Mouse (Mus musculus) cerebellum, adult 11-12 months (tissue): ENCODE measurements around the gene Tk2.
"Not testable (repeated sequence)": the region's sequence is repeated elsewhere in the genome, so short reads cannot be mapped to it uniquely, and the experiment has no call there.

Source experiments
- DNase-seq: peaks from one replicate; pipeline ENCODE4 v3.0.0; 2022

Tk2 gene

GRCm38 (mm10) chr8:104248276-104248675, at the start of gene Tk2:
Gene Tk2 (minus strand): TSS chr8:104248558.
- DNase-seq, result peak; percentile 61

DNA sequence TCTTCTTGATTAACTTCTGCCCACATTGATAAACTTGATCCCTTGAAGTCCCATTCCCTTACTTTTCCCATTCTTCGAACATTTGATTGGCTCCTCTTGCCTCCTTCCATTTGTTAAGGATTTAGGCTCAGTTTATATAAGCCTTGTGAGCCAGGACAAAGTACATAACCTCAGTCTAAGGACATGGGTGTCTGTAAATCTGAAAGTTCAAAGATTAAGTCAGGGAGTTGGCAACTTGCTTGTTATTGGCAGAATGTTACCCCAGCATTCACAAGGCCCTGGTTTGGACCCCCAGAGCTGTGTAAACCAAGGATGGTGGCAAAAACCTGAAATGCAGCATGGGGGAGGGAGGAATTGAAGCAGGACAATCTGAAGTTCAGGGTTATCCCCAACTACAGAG, 46.0 kb upstream of the Tk2 start:
- DNase-seq, result no peak

DNA sequence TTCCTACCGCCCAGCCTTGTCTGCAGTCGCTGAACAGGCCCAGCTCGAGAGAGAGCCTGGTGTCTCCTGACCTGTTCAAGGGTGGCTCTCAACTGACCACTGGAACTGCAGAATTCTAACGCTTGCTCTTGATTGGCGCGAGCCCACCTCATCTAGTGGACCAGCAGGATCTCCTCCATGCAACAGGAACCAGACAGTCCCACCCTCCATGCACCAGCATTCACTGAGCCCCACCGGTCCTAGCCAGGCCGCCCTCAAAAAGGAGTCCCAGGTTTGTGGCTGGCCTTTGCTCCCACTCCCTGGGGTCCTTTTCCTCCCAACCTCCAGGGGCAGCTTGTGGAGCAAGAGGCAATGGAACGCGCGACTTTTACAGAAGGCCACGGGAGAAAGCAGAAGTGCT, 44.7 kb upstream of the Tk2 start, which contains the start of gene Cmtm2a:
Gene Cmtm2a, minus strand, starts transcription at position 101 of the 400 bp plus-strand sequence.
- not testable (repeated sequence) for DNase-seq

DNA sequence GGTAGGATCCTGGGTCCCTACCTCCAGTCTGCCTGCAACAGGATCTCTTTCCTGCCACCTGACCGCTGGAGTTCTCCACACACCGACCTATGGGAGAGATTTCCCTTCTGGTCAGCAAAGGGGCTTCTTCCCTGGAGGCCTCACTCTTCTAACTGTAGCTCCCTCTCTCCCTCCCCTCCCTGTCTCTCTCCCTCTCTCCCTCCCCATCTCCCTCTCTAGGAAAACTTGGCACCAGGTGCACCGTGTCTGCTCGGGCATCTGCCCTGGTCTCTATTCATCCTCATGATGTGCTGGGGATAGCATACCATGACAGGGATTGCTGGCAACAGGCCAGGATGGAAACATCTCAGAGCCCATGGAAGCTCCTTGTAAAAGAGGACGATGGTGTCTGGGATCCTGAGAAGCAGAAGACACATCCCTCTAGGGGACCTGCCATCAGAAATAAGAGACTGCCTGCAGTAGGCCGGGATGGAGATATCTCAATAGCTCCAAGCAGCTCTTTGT, 20.6 kb upstream of the Tk2 start:
- no peak for DNase-seq

DNA sequence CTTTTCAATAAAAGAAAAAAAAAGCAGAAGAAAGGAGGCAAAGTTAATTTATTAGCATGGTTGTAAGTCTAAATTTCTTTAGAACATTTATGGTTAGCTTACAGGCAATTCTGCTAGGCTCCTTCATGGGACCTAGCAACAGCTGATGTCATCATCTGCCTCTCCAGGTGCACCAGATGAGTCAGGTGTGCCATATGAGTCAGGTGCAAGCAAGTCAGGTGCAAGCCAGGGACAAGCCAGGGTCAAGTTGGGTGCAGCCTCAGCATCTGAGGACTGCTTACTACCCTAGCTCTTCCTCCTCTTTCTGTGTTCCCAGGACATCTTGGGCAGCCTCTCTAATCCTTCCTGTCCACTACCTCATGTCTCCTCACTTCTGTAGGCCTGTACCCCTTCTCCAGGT, 20.0 kb upstream of the Tk2 start:
- no peak for DNase-seq

- not testable (repeated sequence) for DNase-seq
Observed at GRCm38 (mm10) chr8:104264271-104264935, 16.0 kb upstream of the Tk2 start.

DNA sequence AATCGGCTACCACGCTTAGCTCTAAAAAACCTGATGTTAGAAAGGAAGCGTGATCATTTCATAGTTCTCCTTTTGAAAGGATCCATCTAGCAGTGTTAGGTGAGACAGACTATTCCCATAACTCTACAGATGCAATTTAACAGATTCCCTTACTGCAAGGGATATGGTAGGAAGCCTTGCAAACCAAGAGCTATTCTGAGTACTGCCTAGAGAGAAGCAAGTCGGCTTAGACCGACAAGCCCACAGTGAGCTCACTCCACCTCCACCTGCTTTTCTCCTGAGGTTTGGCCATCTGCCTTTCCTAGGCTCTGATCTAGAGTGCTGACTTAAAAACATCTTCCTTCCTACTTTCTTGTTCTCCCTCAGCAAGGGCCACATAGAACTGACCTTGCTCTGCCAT, 13.4 kb upstream of the Tk2 start:
- DNase-seq, result not testable (repeated sequence)

GRCm38 (mm10) chr8:104253016-104253415, 4.7 kb upstream of the Tk2 start:
- DNase-seq, result no peak

- no peak for DNase-seq
Observed at GRCm38 (mm10) chr8:104251461-104251860, 3.1 kb upstream of the Tk2 start.

- DNase-seq, result peak; percentile 77
Observed at GRCm38 (mm10) chr8:104250439-104251367, 2.3 kb upstream of the Tk2 start, which contains the start of gene Cklf. Gene Cklf (plus strand): TSS chr8:104250861.

DNA sequence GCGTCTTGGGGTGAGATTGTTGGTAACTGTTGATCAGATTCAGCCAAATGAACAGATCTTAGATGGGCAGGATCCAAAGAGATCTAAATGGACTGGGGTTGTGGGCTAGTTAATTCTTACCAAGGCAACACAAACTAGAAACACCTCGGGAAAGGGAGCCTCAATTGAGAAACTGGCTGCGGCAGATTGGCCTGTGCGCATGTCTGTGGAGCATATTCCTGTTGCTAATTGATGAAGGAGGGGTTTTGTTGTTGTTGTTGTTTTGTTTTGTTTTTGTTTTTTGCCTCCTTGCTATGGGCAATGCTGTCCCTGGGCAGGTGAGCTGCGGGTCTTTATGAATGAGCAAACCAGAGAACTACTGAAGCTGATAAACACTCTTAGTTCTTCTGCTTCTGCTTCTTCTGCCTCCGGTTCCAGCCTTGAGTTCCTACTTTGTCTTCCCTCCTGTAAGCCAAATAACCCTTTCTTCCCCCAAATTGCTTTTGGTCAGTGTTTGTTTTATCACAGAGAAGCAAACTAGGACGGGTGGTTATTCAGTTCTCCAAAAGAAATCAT, 1.2 kb upstream of the Tk2 start:
- no peak for DNase-seq

DNA sequence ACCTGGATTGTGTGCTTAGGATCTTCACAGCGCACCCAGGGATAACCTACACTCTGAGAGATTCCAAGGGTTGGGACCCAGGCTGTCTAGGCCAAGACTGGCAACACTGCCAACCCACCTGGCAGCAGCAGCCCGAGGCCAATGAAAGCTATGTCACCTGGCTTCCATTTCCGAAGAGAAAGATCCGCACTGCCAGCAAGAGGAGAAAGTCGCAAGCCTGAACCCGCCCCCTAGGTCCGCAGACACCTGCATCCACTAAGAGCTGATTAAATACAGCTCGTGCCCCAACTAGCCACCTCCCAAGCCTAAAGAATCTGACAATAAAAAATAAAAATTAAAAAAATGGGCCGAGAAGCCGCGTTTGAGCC, 466 bp downstream of the Tk2 start:
- peak; percentile 49 for DNase-seq

DNA sequence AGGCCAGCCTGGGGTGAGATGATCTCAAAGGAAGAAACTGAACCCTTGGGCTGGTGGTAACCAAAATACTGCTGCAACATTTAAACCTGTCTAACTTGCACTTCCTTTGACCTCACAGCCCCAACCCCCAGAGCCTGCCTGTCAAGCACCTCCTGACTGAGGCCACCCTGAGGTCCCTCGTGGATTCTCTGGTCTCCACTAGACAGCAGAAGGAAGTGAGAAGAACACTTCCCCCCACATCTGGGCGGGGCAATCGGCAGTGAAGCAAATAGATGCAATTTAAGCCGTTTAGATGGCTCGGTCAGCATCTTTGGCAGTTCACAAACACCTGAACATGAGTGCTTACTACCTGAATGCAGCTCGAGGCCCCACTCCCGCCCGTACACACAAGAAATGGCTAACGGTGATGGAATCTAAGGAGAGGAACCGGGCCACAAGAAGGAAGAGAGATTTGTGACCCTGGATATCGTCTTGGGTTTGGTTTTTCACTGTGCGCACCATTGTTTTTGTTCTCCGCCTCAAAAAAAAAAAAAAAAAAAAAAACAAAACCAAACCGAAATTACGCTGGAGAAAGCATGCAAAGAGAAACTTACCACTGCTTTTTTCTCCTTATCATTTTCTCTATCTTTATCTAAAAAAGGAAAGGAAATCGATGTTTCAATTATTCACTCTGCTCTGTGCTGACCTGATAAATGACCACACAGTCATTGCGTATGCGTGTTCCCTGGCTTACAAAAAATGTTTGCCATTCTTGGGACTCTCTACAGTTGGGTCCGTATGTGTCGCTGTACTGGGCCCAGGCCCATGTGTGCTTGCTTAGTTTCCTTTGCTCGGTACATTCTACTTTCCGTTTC, 1.1 kb downstream of the Tk2 start:
- DNase-seq, result no peak

DNA sequence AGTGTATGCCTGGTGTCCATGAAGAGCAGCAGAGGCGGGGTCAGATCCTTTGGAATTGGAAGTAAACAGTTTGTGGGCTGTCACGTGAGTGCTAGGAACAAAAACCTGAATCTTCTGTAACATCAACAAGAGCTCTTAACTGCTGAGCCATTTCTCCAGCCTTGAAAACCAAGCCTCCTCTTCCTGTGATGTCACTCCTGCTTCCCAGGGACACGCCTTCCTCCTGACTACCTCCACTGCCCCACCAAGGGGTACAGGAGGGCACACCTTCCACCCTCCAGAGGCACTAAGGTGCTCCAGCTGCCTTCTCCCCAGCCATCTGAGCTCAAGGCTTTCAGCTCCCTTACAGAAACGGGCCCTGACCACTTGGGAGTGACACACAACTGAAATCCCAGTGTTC, 1.7 kb downstream of the Tk2 start:
- no peak for DNase-seq

DNA sequence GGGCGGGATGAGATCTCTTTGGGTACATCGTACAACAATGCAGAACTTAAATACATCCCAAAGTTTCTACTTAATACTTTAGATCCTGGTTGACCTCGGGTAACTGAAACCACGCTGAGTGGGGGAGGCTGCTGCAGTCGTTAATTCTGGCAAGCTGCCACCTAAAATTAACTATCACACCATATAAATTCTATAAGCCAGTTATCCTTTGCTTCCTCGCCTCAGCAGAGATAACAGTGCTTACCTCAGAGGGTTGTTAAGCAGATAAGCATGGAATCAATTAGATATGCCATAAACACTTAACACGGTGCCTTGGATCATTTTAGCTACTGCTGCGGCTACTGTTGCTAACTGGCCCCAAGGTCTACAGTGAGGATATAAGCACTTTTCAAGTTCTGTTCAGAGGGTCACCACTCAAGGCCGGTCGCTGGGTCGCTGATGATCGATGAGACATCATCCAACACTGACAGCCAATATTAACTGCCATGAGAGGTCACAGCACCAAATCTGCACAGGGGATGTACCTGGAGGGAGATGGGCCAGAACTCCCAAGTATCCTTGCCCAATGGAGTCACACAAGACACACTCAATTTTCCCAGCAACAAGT, 6.2 kb downstream of the Tk2 start:
- DNase-seq, result no peak

DNA sequence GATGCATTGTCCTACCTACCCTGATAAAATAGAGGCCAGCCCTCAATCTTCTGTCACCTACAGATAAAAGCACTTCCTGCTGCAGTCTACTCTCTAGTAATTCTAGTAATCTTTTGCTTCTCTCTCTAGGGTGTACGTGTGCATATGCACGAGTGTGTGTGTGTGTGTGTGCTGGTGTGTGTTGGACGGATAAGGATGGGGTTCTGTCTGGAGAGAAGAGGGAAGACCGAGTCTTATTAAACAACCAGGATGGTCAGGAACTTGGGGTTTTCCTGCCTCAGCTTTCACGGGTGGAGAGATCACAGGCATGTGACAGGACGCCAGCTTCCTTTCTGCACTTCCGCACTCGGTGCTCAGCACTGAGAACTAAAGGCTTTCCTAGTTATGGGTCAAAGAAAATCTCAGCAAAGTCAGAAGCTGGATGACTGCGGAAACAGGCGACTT, 8.9 kb downstream of the Tk2 start:
- no peak for DNase-seq

- DNase-seq, result no peak
Observed at GRCm38 (mm10) chr8:104234573-104234972, 13.8 kb downstream of the Tk2 start.

DNA sequence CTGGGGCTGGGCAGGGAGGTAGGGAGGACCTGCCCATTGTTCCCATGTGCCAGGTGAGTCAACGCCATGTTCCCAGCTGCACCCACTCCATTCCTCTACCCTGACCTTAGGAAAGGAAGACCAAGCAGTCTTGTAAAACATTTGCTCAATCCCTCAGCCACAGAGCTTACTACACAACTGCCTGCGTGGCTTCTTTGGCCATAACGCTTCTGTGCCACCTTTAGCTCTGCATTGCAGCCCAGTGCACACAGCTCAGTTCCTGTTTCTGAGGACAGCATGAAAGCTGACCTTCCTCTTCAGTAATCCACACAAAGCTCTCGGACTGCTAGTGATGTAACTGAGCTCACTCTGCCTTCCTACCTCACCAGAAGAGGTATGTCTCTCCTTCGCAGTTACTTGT, 15.4 kb downstream of the Tk2 start:
- no peak for DNase-seq

DNA sequence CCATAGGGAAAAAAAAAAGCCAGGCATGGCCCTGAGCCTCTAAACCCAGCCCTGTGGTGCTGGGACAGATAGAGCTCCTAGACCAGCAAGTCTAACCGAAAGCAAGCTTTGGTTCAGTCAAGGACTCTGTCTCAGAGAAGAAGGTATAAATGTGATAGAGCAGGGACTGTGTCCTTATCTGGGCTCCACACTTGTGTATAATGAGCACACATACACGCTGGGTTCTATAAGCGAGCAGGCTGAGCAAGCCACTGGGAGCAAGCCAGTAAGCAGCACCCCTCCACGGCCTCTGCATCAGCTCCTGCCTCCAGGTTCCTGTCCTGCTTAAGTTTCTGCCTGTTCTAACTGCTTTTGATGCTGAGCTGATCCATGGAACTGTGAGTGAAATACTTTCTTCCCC, 16.3 kb downstream of the Tk2 start:
- no peak for DNase-seq

GRCm38 (mm10) chr8:104230377-104230776, 18.0 kb downstream of the Tk2 start:
- DNase-seq, result no peak

- DNase-seq, result no peak
Observed at GRCm38 (mm10) chr8:104227048-104227447, 21.3 kb downstream of the Tk2 start.

DNA sequence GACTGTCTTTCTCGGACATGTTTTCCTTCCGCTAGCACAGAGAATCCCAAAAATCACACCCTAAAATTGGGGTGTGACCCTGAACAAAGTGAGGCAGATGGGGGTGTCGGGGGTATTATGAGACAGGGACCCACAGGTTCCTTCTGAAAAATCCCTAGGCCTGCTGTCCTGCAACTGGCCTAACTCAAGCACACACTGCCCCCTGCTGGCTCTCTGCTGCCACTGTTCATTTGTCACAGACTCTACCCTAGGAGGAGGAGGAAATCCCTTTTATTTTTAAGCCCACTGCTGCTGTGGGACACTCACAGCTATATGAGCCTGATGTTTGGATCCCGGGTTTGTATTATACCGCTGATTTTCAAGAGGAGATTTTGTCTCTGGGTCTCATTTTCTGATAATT, 28.6 kb downstream of the Tk2 start:
- DNase-seq, result peak; percentile 15
